Mouse (Mus musculus) limb, embryonic 10.5 days (tissue): ENCODE results near the gene Kcnj14. TPM values are rescaled to one million over a fixed set of nuclear protein-coding genes. Genes with fewer than 3 reads are reported as not detected.

Experiments
- DNase-seq: peaks from one replicate; pipeline ENCODE4 v3.0.0-alpha.2; 2017; ENCODE audit warnings: low spot score
- H3K27ac ChIP-seq: fragments of 300-500 bp; sonication (generic); 2 replicates; pipeline ENCODE4 v1.5.1; 2016; ENCODE audit warnings: mild to moderate bottlenecking
- H3K27me3 ChIP-seq: fragments of 300-500 bp; sonication (generic); 2 replicates; pipeline ENCODE4 v1.6.1; 2016; ENCODE audit warnings: low read depth, mild to moderate bottlenecking; ENCODE audit not compliant: poor library complexity, severe bottlenecking
- H3K36me3 ChIP-seq: fragments of 300-500 bp; sonication (generic); 2 replicates; pipeline ENCODE4 v1.6.1; 2016; ENCODE audit warnings: mild to moderate bottlenecking, moderate library complexity
- H3K4me1 ChIP-seq: fragments of 300-500 bp; sonication (generic); 2 replicates; pipeline ENCODE4 v1.6.1; 2016
- H3K4me3 ChIP-seq: fragments of 300-500 bp; sonication (generic); 2 replicates; pipeline ENCODE4 v1.5.1; 2016; ENCODE audit warnings: mild to moderate bottlenecking, moderate library complexity
- H3K9me3 ChIP-seq: fragments of 300-500 bp; sonication (generic); replicated peaks from 2 replicates; pipeline ENCODE4 v1.6.1; 2016; ENCODE audit warnings: mild to moderate bottlenecking
- WGBS: fragments of 180-500 bp; shearing (Covaris S2); methylation state at CpG from one replicate; pipeline ENCODE4 v1.1.7; 2016; 5-methylcytosine and 5-hydroxymethylcytosine counted together
- polyA plus RNA-seq: library from polyadenylated mRNA; unstranded; fragments of >200 nt; fragmentation: Nextera tagmentation; extraction: Ambion mirVana; gene quantifications from 2 replicates; pipeline ENCODE4 v1.2.1, GENCODE M21; 2016

The Kcnj14 gene
- polyA plus RNA-seq, 1 experiment from 2014 or later: 1.4 TPM

DNA sequence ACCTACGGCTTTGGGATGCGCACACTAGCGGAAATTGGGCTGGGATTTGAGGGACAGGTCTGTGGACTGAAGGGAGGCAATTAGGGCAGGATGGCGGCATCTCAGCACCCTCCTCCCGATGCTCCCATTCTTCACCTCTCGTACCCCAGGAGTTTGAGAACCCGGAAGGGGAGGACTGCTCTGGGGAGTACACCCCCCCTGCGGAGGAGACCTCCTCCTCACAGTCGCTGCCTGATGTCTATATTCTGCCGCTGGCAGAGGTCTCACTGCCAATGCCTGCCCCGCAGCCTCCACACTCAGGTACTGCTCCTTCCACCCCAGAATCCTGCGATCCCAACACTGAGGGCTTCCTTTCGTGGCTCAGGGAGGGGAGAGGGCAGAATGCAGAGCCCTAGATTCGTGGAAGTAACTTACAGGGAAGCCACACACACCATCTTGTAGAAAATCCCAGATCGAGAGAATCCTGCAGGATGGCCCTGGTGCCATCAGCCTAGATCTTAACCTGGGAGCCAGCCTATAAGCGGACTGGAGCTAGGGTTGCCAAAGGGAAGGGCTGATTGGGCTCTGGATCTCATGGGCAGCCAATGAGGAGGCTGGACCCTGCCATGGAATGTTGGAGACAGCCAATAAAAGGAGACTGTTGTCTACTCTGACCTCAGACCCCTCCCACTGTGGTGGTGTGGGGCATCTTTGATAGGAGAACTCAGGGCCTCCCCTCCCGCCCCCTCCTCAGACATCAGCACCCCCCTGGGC, 37.7 kb downstream of the Kcnj14 start:
- Histone ChIP-seq H3K9me3 (no peaks in the 10 kb centered on the region), H3K27me3 (peaks cover 19% of the 10 kb centered on the region), H3K4me1 (peaks cover 44% of the 10 kb centered on the region), H3K4me3 (peak overlapping the region; percentile 95), H3K27ac (peak overlapping the region; percentile 91), H3K36me3 (peaks cover 47% of the 10 kb centered on the region)
- 4% methylated on average over 17 of the region's 17 CpGs for WGBS
- peak; percentile 62 for DNase-seq

GRCm38 (mm10) chr7:45786136-45786578, 38.4 kb downstream of the Kcnj14 start:
- under 1% methylated on average over 14 of the region's 14 CpGs for WGBS
- Histone ChIP-seq H3K27me3 (peaks cover 19% of the 10 kb centered on the region), H3K9me3 (no peaks in the 10 kb centered on the region), H3K4me1 (peaks cover 44% of the 10 kb centered on the region), H3K36me3 (peaks cover 40% of the 10 kb centered on the region), H3K4me3 (peak overlapping the region; percentile 95), H3K27ac (peak overlapping the region; percentile 91)
- peak; percentile 79 for DNase-seq

DNA sequence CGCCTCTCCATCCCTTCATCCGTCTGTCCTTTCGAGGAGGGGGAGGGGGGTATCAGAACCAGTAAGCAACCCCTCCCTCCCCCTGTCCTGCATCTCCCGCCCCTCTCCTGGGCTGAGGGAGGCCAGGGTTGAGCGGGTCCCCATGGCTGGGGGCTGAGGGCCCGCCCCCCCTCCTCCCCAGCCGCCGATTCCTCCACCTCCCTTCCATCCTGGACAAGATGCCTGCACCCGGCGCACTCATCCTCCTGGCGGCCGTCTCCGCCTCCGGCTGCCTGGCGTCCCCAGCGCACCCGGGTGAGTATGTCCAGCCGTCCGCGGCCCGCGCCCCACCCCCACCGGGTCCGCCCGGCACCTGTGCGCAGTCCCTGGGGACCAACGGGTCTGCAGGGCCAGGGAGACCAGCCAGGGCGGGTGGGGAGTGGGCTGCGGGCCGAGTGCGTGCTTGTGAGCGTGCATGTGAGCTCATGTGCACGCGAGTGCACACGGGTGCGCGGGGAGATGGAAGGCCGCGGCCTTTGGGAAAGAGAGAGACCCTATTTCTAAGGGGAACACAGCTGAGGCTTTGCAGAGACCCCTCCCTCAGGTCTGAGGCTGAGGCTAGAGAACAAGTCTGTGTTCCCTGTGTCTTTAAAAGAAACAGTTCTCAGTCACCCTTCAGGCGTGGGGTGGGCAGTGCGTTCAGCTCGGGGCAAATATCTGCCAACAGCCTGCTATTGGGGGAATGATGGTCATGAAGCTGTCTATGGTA, 39.0 kb downstream of the Kcnj14 start:
- H3K27me3 ChIP-seq: peaks cover 24% of the 10 kb centered on the region
- WGBS: under 1% methylated on average over 40 of the region's 42 CpGs
- H3K27ac ChIP-seq: peak overlapping the region; percentile 91
- H3K4me1 ChIP-seq: peaks cover 44% of the 10 kb centered on the region
- DNase-seq: no peak
- H3K36me3 ChIP-seq: peaks cover 34% of the 10 kb centered on the region
- no peaks in the 10 kb centered on the region for H3K9me3 ChIP-seq
- H3K4me3 ChIP-seq: peak overlapping the region; percentile 95

DNA sequence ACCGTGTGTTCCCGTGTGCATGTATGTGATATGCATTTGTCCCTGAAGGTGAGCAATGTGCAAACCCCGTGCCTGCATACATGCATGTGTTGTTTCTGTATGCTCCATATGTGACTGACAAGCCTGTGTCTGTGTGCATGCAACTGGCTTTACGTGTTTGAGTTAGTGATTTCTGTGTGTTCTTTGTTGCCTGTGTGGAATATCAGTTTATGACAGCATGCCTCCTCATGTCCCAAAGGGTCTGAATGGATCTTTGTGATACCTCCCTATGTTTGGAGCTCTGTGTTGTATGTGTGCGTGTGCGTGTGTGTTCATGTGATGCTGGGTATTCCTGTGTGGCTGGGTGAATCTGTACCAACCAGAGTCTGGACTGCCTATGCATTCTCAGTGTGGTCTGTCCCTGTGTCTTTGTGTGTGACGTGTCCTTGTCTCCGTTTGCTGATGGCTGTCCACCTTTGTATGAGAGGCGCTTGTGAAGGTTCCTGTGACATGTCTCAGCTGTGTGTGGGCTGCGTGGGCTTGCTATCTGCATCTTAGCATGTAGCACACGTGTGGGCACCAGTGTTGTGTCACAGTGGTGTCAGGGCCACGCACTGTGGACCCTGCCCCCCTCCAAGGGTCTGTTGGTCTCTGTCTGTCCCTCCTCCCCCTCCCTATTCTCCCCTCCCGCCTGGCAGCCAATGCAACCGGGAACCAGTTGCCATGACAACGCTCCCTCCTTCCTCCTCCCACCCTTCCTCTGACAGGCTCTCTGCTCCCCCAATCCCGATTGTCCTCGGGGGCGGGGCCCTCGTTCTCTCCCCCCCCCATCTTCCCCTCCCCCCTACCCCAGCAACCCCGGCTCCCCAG, 39.8 kb downstream of the Kcnj14 start, which contains the start of gene Sult2b1:
TSS of gene Sult2b1 (minus strand) at position 146 of the 849 bp plus-strand sequence.
- peaks cover 26% of the 10 kb centered on the region for H3K36me3 ChIP-seq
- peaks cover 26% of the 10 kb centered on the region for H3K27me3 ChIP-seq
- 28% methylated on average over 20 of the region's 20 CpGs for WGBS
- peak within 1 kb of the TSS; percentile 91 for H3K27ac ChIP-seq
- peaks cover 44% of the 10 kb centered on the region for H3K4me1 ChIP-seq
- H3K9me3 ChIP-seq: no peaks in the 10 kb centered on the region
- peak within 1 kb of the TSS; percentile 95 for H3K4me3 ChIP-seq
- peak; percentile 92 for DNase-seq

- Histone ChIP-seq H3K4me3 (peak within 1 kb of the TSS; percentile 95), H3K36me3 (peaks cover 15% of the 10 kb centered on the region), H3K27ac (peak within 1 kb of the TSS; percentile 91), H3K4me1 (peaks cover 55% of the 10 kb centered on the region), H3K27me3 (peaks cover 37% of the 10 kb centered on the region), H3K9me3 (no peaks in the 10 kb centered on the region)
- peak; percentile 85 for DNase-seq
- 1% methylated on average over 38 of the region's 38 CpGs for WGBS
These were observed 41.0 kb downstream of the Kcnj14 start, which contains the start of gene Lmtk3 for GRCm38 (mm10) chr7:45783511-45784091. TSS of gene Lmtk3 (plus strand) at chr7:45783738.

- H3K27me3 ChIP-seq: peaks cover 38% of the 10 kb centered on the region
- no peaks in the 10 kb centered on the region for H3K9me3 ChIP-seq
- peaks cover 48% of the 10 kb centered on the region for H3K4me1 ChIP-seq
- no peak for DNase-seq
- H3K27ac ChIP-seq: no peak overlapping the region
- 78% methylated on average over 4 of the region's 4 CpGs for WGBS
- H3K4me3 ChIP-seq: no peak overlapping the region
- H3K36me3 ChIP-seq: peaks cover 1% of the 10 kb centered on the region; the same call in 1 of the 2 replicates
These were observed 42.3 kb downstream of the Kcnj14 start for GRCm38 (mm10) chr7:45782271-45782670.

GRCm38 (mm10) chr7:45779081-45779641, 45.4 kb downstream of the Kcnj14 start:
- Histone ChIP-seq H3K27me3 (peaks cover 27% of the 10 kb centered on the region), H3K36me3 (no peaks in the 10 kb centered on the region), H3K4me3 (peak overlapping the region; percentile 11; the same call in 1 of the 2 replicates), H3K27ac (no peak overlapping the region), H3K9me3 (no peaks in the 10 kb centered on the region), H3K4me1 (peaks cover 19% of the 10 kb centered on the region)
- WGBS: 29% methylated on average over 22 of the region's 22 CpGs
- DNase-seq: no peak

GRCm38 (mm10) chr7:45775237-45775636, 49.3 kb downstream of the Kcnj14 start:
- no peaks in the 10 kb centered on the region for H3K36me3 ChIP-seq
- no peak overlapping the region for H3K4me3 ChIP-seq
- 80% methylated on average over 7 of the region's 7 CpGs for WGBS
- no peak overlapping the region for H3K27ac ChIP-seq
- no peak for DNase-seq
- no peaks in the 10 kb centered on the region for H3K9me3 ChIP-seq
- H3K4me1 ChIP-seq: peaks cover 10% of the 10 kb centered on the region; the same call in 1 of the 2 replicates
- H3K27me3 ChIP-seq: peaks cover 14% of the 10 kb centered on the region

DNA sequence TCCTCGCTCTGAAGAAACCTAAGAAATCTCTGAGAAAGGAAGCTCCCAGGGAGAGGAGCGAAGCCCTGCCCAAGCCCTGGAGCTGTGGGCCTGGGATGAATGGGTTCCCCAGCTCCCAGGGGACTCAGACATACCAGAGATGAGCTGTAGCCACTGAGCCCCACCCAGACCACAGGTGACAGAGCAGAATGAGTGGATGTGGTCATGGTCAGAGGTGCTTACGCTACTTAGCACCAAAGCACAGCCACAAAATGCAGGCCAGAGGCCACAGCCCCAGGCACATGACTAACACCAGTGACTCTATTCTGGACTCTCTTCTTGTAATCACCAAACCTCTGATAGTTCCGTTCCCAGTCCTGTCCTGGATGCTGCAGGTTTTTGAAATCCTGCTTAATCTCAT, 53.5 kb downstream of the Kcnj14 start:
- WGBS: 70% methylated on average over 4 of the region's 4 CpGs
- DNase-seq: no peak
- Histone ChIP-seq H3K27ac (no peak overlapping the region), H3K4me3 (no peak overlapping the region), H3K36me3 (no peaks in the 10 kb centered on the region), H3K4me1 (no peaks in the 10 kb centered on the region), H3K9me3 (no peaks in the 10 kb centered on the region), H3K27me3 (no peaks in the 10 kb centered on the region)

DNA sequence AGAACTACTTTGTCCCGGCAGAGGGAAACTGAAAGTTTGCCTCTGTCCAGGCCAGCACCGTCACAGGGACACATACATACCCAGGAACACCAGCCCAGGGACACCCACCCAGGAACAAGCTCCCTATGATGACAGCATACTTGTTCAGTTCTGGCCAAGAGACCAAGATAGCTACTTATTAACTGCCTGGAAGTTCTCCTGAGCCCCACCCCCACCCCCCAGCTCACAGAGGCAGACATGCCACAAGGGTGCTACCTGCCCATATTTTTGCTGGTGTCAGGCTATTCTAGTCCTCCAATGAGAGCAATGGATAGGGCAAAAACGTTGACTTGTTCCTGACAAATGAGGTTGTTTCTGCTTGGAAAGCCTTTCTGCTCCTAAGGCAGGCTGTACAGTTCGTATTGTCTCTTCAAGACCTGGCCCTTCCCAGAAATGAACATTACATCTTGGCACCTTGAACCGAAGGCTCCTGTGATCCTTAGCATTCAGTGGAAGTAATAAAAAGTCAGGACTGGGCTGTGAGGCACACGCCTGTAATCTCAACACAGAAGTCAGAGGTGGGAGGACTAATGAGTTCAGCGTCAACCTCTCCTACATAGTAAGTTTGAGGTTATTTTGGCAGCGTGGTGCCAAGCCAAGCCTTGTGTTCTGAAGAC, 54.0 kb downstream of the Kcnj14 start:
- Histone ChIP-seq H3K27me3 (no peaks in the 10 kb centered on the region), H3K4me3 (no peak overlapping the region), H3K27ac (no peak overlapping the region), H3K4me1 (no peaks in the 10 kb centered on the region), H3K9me3 (no peaks in the 10 kb centered on the region), H3K36me3 (no peaks in the 10 kb centered on the region)
- WGBS: 73% methylated on average over 8 of the region's 8 CpGs
- DNase-seq: no peak

DNA sequence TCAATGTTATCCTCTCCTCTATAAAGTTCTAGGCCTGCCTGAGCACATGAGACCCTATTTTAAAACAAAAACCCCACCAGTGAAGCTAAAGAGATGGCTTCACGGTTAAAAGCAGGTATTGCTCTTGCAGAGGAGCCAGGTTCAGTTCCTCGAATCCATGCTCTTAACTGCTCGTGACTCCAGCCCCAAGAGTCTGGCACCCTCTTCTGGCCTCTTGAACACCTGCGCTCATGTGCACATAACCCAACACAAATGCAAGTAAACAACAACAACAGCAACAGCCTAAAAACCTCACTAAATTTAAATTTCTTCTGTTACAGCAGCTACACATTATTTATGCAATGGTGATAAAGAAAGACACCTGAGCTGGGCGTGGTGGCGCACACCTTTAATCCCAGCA, 57.1 kb downstream of the Kcnj14 start:
- Histone ChIP-seq H3K36me3 (no peaks in the 10 kb centered on the region), H3K27ac (no peak overlapping the region), H3K4me1 (no peaks in the 10 kb centered on the region), H3K4me3 (no peak overlapping the region), H3K27me3 (no peaks in the 10 kb centered on the region), H3K9me3 (no peaks in the 10 kb centered on the region)
- WGBS: 91% methylated on average over 6 of the region's 6 CpGs
- no peak for DNase-seq
